Mouse (Mus musculus) lung, embryonic 16.5 days (tissue): ENCODE measurements around the gene 2310022B05Rik. TPM values are rescaled to one million over a fixed set of nuclear protein-coding genes. Genes with fewer than 3 reads are reported as not detected.

Experiments used
- ATAC-seq: fragments of 200-750 bp; cut with Nextera tagmentation; 2 replicates; pipeline ENCODE4 v1.8.0; 2017; ENCODE audit warnings: low read depth, mild to moderate bottlenecking, moderate library complexity
- H3K27ac ChIP-seq: fragments of 300-500 bp; sonication (generic); 2 replicates; pipeline ENCODE4 v1.5.1; 2014; ENCODE audit warnings: mild to moderate bottlenecking, control low read depth, low read length
- H3K27me3 ChIP-seq: fragments of 300-500 bp; sonication (generic); 2 replicates; pipeline ENCODE4 v1.6.1; 2014; ENCODE audit warnings: low read depth, low read length, mixed read lengths; ENCODE audit not compliant: control insufficient read depth, insufficient read depth
- H3K36me3 ChIP-seq: fragments of 300-500 bp; sonication (generic); 2 replicates; pipeline ENCODE4 v1.6.1; 2014; ENCODE audit warnings: low read length; ENCODE audit not compliant: control insufficient read depth, insufficient read depth
- H3K4me1 ChIP-seq: fragments of 300-500 bp; sonication (generic); replicated peaks from 2 replicates; pipeline ENCODE4 v1.6.1; 2014; ENCODE audit warnings: low read length, mixed read lengths; ENCODE audit not compliant: control insufficient read depth, insufficient read depth
- H3K4me2 ChIP-seq: fragments of 300-500 bp; sonication (generic); 2 replicates; pipeline ENCODE4 v1.6.1; 2014; ENCODE audit warnings: low read depth, low read length, control low read depth
- H3K4me3 ChIP-seq: fragments of 300-500 bp; sonication (generic); 2 replicates; pipeline ENCODE4 v1.5.1; 2014; ENCODE audit warnings: mild to moderate bottlenecking, low read length, control low read depth
- H3K9ac ChIP-seq: fragments of 300-500 bp; sonication (generic); 2 replicates; pipeline ENCODE4 v1.6.1; 2014; ENCODE audit warnings: low read length, control low read depth
- H3K9me3 ChIP-seq: fragments of 300-500 bp; sonication (generic); 2 replicates; pipeline ENCODE4 v1.6.1; 2016; ENCODE audit warnings: low read length; ENCODE audit not compliant: control insufficient read depth
- WGBS: fragments of 180-500 bp; shearing (Covaris S2); extraction: QIAGEN DNeasy Blood & Tissue Kit; methylation state at CpG from one replicate; pipeline ENCODE4 v1.1.7; 2014; 5-methylcytosine and 5-hydroxymethylcytosine counted together
- polyA plus RNA-seq: library from polyadenylated mRNA; unstranded; fragments of >200 nt; fragmentation: Nextera tagmentation; extraction: Ambion mirVana; gene quantifications from 2 replicates; pipeline ENCODE4 v1.2.1, GENCODE M21; 2015

Gene 2310022B05Rik
- polyA plus RNA-seq, 1 experiment from 2014 or later, result 30.1 TPM

DNA sequence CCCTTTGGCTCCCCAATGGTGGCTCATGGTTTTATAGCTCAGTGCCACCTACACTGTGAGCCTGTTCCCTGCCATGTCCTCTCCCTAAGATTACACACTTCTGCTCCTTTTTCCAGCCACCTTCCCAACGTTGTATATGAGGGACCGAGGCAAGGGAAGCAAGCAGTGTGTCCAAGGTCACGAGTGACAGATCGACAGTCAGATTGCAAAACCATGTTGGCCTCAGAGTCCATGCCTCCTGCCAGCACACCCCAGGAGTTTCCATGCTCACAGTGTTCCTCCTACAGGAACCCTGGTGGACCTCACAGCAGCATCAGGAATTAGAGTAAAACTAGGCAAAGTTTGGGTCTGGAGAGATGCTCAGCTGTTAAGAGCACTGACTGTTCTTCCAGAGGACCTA, 73.8 kb downstream of the 2310022B05Rik start:
- 68% methylated on average over 4 of the region's 4 CpGs for WGBS
- Histone ChIP-seq H3K27me3 (no peaks in the 10 kb centered on the region), H3K4me2 (no peak overlapping the region), H3K4me3 (no peak overlapping the region), H3K4me1 (peaks cover 9% of the 10 kb centered on the region; the same call in 1 of the 2 replicates), H3K9ac (no peak overlapping the region), H3K36me3 (no peaks in the 10 kb centered on the region), H3K9me3 (no peaks in the 10 kb centered on the region), H3K27ac (no peak overlapping the region)
- ATAC-seq, result no peak

DNA sequence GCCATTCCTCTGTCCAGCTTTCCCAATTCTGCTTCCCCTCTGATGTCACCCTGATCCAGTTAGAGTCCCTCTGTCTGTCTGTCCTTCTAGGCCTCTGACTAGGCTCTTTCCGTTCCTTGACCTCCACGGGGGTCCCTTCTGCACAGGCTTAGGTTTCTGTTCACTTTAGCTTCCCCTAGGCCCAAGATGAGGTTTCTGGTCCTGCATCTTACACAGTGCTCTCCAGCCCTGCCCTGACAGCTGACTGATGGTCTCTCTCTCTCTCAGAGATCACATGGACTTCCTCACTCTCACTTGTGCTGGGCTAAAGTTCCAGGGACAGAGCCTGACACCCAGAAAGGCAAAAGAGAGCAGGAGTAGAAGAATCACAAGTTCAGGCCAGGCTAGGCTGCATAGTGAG, 76.6 kb downstream of the 2310022B05Rik start:
- no peak for ATAC-seq
- Histone ChIP-seq H3K36me3 (no peaks in the 10 kb centered on the region), H3K9ac (no peak overlapping the region), H3K4me1 (peaks cover 9% of the 10 kb centered on the region; the same call in 1 of the 2 replicates), H3K9me3 (no peaks in the 10 kb centered on the region), H3K4me3 (no peak overlapping the region), H3K27me3 (no peaks in the 10 kb centered on the region), H3K27ac (no peak overlapping the region), H3K4me2 (no peak overlapping the region)
- WGBS, result 76% methylated on average over 2 of the region's 2 CpGs

Other genes starting within 250 kb of the 2310022B05Rik start
- 1.9 and 2.2 TPM in 2 replicates for gene Pgbd5, start 223.7 kb downstream of the 2310022B05Rik start, polyA plus RNA-seq
- 35.6 and 36.2 TPM in 2 replicates for gene Cog2, start 142.6 kb downstream of the 2310022B05Rik start, polyA plus RNA-seq
- 11.6 and 17.4 TPM in 2 replicates for gene Agt, start 93.7 kb downstream of the 2310022B05Rik start, polyA plus RNA-seq
- gene Capn9, start 87.3 kb downstream of the 2310022B05Rik start, polyA plus RNA-seq, result 0.09 and 0.19 TPM in 2 replicates
- gene Ttc13, start 58.6 kb upstream of the 2310022B05Rik start, polyA plus RNA-seq, result 43.0 and 45.7 TPM in 2 replicates
- gene Arv1, start 58.8 kb upstream of the 2310022B05Rik start, polyA plus RNA-seq, result 18.7 and 19.6 TPM in 2 replicates
- 7.6 and 8.7 TPM in 2 replicates for gene Fam89a, start 88.5 kb upstream of the 2310022B05Rik start, polyA plus RNA-seq
- 0.84 and 0.92 TPM in 2 replicates for gene Trim67, start 129.7 kb upstream of the 2310022B05Rik start, polyA plus RNA-seq
- gene Gnpat, start 199.7 kb upstream of the 2310022B05Rik start, polyA plus RNA-seq, result 97.5 and 99.0 TPM in 2 replicates
- 39.5 and 42.7 TPM in 2 replicates for gene 2810004N23Rik, start 199.8 kb upstream of the 2310022B05Rik start, polyA plus RNA-seq
- 8.3 and 8.8 TPM in 2 replicates for gene Exoc8, start 234.3 kb upstream of the 2310022B05Rik start, polyA plus RNA-seq
- gene Sprtn, start 234.5 kb upstream of the 2310022B05Rik start, polyA plus RNA-seq, result 9.1 and 9.6 TPM in 2 replicates